Mouse (Mus musculus) spleen, adult 2 months (tissue): ENCODE measurements around the gene Tcte2.

Experiments
- CTCF ChIP-seq: fragments of 200-500 bp; IDR thresholded peaks from 2 replicates; pipeline ENCODE4 v1.5.1; 2011; ENCODE audit warnings: mild to moderate bottlenecking, inconsistent platforms; ENCODE audit not compliant: insufficient read depth, insufficient read length, insufficient replicate concordance; ENCODE audit errors: extremely low read depth
- POLR2A ChIP-seq: fragments of 200-500 bp; IDR thresholded peaks from 2 replicates; pipeline ENCODE4 v1.6.1; 2011; ENCODE audit warnings: low read depth, low read length, inconsistent platforms

GRCm38 (mm10) chr17:13671732-13672131 is 89.9 kb downstream of the Tcte2 start:
- TF ChIP-seq POLR2A: no peak
- no peak for TF ChIP-seq CTCF
